Mouse (Mus musculus) liver, postnatal 0 days (tissue): Measurements from ENCODE around the gene Heatr5a.

Experiments used
- CTCF ChIP-seq: sonication (generic); IDR thresholded peaks from 2 replicates; pipeline ENCODE4 v1.5.1; 2016; ENCODE audit warnings: antibody characterized with exemption, low read depth
- EP300 ChIP-seq: IDR thresholded peaks from 2 replicates; pipeline ENCODE4 v1.6.1; 2016; ENCODE audit warnings: antibody characterized with exemption, low read depth, mild to moderate bottlenecking

- TF ChIP-seq EP300 = no peak
- no peak for TF ChIP-seq CTCF
These were observed 139.8 kb downstream of the Heatr5a start for GRCm38 (mm10) chr12:51831296-51831695.
